Mouse (Mus musculus) layer of hippocampus, adult 2 months (tissue): ENCODE results near the gene Rapgef4. TPM values are rescaled to one million over a fixed set of nuclear protein-coding genes. Genes with fewer than 3 reads are reported as not detected.

Source experiments
- DNase-seq, 2 experiments: peaks; one replicate each; pipeline ENCODE4 v3.0.0; 2022; ENCODE audit warnings: low spot score in 2 of 2
- H3K27ac ChIP-seq: fragments of 200-600 bp; 2 replicates; pipeline ENCODE4 v1.8.1; 2022
- H3K4me3 ChIP-seq: fragments of 200-600 bp; 2 replicates; pipeline ENCODE4 v1.8.1; 2022; ENCODE audit warnings: mild to moderate bottlenecking
- CTCF ChIP-seq: fragments of 200-600 bp; conservative IDR thresholded peaks from 2 replicates; pipeline ENCODE4 v1.8.1; 2022; ENCODE audit warnings: antibody characterized with exemption, mild to moderate bottlenecking, moderate library complexity
- total RNA-seq, 2 experiments: library from RNA; stranded (reverse); gene quantifications; 2 replicates each; pipeline ENCODE4 v1.2.3; 2021

The Rapgef4 gene
- total RNA-seq, 2 experiments from 2014 or later: 381 TPM

GRCm38 (mm10) chr2:72146061-72146460, 165.0 kb downstream of the Rapgef4 start:
- no peak overlapping the region for H3K27ac ChIP-seq

DNA sequence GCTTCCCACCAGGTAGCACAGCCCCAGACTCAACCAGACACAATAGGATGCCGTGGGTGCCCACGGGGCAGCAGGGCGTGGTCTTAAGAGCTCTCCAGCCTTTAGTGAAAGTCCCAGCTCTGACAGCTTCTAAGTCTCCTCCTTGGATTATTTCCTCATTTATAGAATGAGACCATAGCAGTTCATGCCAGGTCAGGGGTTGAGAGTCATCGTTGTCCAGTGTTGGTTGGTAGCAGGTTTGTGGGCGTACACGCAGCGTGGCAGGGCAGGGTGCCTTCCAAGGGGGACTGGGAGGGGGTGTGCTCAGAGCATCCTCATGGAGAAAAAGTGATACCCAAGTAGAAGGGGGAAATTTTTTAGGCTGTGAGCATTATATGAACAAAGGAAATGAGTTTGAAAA, 166.2 kb downstream of the Rapgef4 start:
- DNase-seq: no peak
- Histone ChIP-seq H3K4me3 (no peak overlapping the region), H3K27ac (no peak overlapping the region)
- no peak for TF ChIP-seq CTCF

More at GRCm38 (mm10) chr2:72146061-72146460, 165.0 kb downstream of the Rapgef4 start:
- no peak for DNase-seq
- TF ChIP-seq CTCF: no peak
- H3K4me3 ChIP-seq: no peak overlapping the region

DNA sequence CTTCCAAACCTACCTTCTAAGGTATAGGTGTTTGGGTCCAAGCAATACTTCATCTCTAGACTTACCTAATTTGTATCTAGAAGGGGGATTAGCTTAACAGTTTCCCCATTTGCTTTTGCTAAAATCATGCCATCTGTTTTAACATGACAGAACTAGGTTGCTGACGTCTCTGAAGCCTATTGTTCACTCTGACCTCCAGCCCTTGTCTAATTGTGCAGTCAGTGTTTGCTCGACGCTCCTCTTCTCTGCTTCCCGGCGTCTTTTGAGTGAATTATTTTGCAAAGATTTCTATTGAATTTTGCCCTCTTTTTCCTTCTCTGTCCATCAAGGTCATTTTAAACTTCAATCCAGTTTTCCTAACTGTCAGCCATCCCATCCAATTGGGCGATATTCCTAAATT, 166.7 kb downstream of the Rapgef4 start:
- TF ChIP-seq CTCF: no peak
- no peak for DNase-seq
- Histone ChIP-seq H3K27ac (no peak overlapping the region), H3K4me3 (no peak overlapping the region)

DNA sequence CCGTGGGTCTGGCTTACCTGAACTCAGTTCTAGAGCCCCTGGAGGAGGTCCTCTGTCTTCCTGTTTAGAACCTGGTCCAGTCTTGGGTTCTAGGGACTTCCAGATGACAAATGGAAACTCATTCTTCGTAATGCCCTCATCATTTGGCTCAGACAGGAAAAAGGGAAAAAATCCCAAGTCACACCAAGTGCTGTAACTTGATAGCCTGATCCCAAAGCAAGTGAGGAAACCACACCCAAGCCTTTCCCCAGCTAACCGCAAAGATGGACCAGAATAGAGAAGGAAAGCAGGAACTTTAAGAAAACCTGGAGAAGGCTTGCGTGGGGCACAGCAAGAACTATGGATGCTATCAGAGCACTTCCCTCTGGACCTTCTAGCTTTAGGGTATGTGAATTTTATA, 167.6 kb downstream of the Rapgef4 start:
- DNase-seq: no peak
- Histone ChIP-seq H3K4me3 (no peak overlapping the region), H3K27ac (peak overlapping the region; percentile 15; the same call in 1 of the 2 replicates)
- no peak for TF ChIP-seq CTCF

DNA sequence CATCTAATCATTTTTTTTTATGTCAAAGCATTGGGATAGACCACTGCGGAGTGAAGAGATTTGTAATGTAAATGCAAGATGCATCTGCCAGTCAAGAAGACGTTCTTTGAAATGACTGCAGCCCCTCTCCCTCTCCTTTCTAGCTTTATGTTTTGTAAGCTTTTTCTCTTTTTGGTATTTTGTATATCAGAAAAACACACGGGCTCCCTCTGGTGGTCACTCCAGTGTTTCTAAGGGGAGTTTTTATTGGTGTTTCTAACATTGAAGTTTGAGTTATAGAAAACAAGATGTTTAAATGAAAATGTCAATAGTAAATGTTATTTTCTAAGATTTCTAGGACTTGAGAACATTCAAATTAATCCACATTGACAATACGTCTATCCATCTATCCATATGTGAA, 168.0 kb downstream of the Rapgef4 start:
- peak; percentile 44 to 79 for DNase-seq
- peak overlapping the region; percentile 15; the same call in 1 of the 2 replicates for H3K27ac ChIP-seq
- peak; percentile 96 for TF ChIP-seq CTCF
- no peak overlapping the region for H3K4me3 ChIP-seq

- Histone ChIP-seq H3K4me3 (no peak overlapping the region), H3K27ac (no peak overlapping the region)
- no peak for DNase-seq
- TF ChIP-seq CTCF: no peak
These were observed 170.9 kb downstream of the Rapgef4 start for GRCm38 (mm10) chr2:72151792-72152554.

- no peak for TF ChIP-seq CTCF
- H3K4me3 ChIP-seq: no peak overlapping the region
These were observed 171.7 kb downstream of the Rapgef4 start for GRCm38 (mm10) chr2:72152746-72153145.

GRCm38 (mm10) chr2:72153851-72154250, 172.8 kb downstream of the Rapgef4 start:
- TF ChIP-seq CTCF: no peak
- Histone ChIP-seq H3K4me3 (no peak overlapping the region), H3K27ac (no peak overlapping the region)
- DNase-seq: no peak

More at GRCm38 (mm10) chr2:72152746-72153145, 171.7 kb downstream of the Rapgef4 start:
- H3K27ac ChIP-seq: no peak overlapping the region
- no peak for DNase-seq

GRCm38 (mm10) chr2:72155102-72155773, 174.2 kb downstream of the Rapgef4 start:
- no peak for DNase-seq
- no peak for TF ChIP-seq CTCF
- no peak overlapping the region for H3K27ac ChIP-seq
- H3K4me3 ChIP-seq: no peak overlapping the region

GRCm38 (mm10) chr2:72156484-72156883, 175.4 kb downstream of the Rapgef4 start:
- TF ChIP-seq CTCF: no peak
- H3K27ac ChIP-seq: no peak overlapping the region
- H3K4me3 ChIP-seq: no peak overlapping the region
- DNase-seq: no peak

DNA sequence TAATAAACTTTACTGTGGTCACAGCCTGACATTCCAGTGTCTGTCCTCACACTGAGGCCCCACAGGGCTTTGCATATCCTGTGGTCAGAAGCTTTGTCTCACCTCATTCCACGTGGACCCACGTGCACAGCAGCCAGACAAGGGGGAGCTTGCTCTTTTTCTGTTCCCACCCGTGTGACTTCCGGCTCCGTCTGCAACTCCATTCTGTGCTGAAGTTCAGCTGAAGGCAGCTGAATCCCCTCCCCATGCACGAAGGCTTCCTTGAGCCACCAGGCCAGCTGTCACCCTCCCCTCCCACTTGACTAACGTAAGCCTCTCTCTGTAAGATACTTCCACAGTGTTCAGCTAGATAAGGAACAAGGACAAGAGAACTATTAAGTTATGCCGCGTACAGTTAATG, 176.5 kb downstream of the Rapgef4 start:
- TF ChIP-seq CTCF: no peak
- H3K4me3 ChIP-seq: no peak overlapping the region
- H3K27ac ChIP-seq: no peak overlapping the region
- no peak for DNase-seq

- no peak for DNase-seq
- TF ChIP-seq CTCF: no peak
- no peak overlapping the region for H3K27ac ChIP-seq
- H3K4me3 ChIP-seq: no peak overlapping the region
These were observed 177.0 kb downstream of the Rapgef4 start for GRCm38 (mm10) chr2:72158045-72158444.

DNA sequence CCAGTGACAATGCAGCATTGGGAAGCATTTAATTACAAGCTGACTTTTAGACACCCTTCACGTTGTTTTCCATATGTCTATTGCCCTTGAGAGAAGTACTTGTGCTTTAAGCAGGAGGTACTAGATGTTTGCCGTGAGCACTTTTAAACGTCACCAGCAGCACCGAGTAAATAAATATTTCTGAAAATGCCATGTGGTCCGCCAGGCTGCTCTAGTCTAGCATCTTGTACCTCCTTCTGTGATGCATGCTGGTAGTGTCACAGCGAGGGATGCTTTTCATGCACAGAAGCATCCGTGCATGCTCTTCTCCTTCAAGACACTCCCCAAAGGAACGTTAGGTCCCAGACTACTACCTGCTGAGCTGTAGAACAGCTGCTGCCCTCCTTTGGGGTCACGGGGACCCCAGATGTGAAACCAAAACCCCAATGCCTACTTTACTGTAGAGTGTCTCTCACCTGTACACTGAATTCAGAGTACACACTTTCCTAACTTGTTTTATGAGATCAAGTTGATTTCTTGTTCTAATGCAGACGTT, 177.7 kb downstream of the Rapgef4 start:
- no peak overlapping the region for H3K4me3 ChIP-seq
- TF ChIP-seq CTCF: no peak
- H3K27ac ChIP-seq: peak overlapping the region; percentile 12; the same call in 1 of the 2 replicates
- DNase-seq: no peak
